Mouse (Mus musculus): ENCODE data around the gene Kat2a.

DNA sequence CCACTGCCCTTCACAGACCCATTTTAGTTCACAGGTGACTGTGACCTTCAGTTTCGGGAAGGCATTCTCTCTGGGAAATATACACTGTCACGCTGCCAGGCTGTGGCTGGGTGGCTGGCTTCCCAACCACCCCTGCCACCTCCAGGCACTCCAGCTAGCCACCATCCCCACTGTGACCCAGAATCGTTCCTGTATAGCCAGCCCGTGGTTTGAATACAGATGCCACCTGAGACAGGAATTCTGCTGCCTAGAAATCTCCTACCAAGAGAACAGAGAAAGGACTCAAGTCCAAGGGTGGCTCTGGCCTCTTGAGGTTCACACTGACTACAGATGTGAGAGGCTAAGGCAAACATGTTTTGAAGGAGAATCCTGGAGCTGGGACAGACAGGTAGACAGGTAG lies 6.6 kb upstream of the Kat2a start:
- TF ChIP-seq EP300 (optimal IDR thresholded peaks at IDR 0.05) = no peak
- no peak for TF ChIP-seq CTCF (IDR thresholded peaks at IDR 0.05; ENCODE audit: low read depth)

All from stomach, postnatal 0 days (tissue).